Mouse (Mus musculus): ENCODE measurements around the gene Ccdc89.

The Ccdc89 gene

DNA sequence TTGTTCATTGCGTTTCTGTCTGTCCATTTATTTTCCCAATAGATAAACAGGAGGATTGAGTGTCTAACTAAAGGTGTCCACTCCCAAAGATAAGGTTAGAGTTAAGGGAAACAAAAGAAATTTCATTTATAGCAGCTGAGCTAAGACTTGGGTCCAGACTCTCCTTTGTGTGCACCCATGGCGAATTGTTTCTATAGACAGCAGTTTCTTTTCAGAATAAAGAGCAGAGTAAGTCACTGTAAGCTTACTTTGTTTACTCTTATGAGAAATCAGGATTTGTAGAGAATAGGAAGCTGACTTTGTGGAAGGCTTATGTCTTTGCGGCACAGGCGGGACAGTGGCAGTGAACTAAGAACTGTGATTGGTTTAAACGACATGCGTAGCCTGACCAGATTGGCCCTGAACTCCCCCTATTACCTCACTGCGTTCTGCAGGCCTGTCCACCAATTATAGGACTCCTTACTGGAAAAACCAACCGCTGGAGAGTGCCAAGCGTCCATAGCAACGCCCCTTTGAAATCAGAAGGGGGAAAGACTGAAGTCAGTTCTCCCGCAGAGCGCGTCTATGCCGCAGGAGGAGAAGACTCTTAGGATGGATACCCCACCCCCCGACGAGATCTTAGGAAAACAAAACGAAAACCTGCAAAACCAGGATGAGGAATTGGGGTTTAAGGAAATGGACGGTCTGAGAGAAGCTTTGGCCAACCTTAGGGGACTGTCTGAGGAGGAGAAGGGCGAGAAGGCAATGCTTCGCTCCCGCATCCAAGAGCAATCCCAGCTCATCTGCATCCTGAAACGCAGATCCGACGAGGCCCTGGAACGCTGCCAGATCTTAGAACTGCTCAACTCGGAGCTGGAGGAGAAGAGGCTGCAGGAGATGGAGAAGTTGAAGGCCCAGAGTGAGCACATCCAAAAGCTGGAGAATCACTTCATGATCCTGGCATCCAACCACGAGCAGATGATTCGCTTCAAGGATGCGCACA is at the start of gene Ccdc89:
Ccdc89 (plus strand) TSS at position 558 of the 982 bp plus-strand sequence.
- DNase-seq (ENCODE audit: low spot score): peak; percentile 66

DNA sequence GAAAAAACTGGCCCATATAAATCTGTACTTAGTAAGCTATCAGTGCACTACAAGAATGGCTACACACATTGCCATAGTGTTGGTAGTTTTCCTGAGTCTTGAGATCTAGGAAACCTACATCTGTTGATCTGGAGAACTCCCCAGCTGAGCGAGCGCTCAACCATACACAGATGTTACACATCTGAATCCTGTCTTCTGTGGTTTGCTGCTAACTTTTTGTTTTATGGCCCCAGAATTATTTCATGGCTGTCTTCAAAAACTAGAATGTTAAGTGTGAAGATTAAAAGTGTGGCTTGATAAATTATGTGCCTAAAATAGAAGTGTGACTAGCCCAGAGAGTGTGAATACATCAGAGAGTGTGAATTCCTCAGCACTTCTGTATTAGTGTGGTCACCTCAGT is 42.0 kb upstream of the Ccdc89 start:
- DNase-seq (ENCODE audit: low spot score): no peak

DNA sequence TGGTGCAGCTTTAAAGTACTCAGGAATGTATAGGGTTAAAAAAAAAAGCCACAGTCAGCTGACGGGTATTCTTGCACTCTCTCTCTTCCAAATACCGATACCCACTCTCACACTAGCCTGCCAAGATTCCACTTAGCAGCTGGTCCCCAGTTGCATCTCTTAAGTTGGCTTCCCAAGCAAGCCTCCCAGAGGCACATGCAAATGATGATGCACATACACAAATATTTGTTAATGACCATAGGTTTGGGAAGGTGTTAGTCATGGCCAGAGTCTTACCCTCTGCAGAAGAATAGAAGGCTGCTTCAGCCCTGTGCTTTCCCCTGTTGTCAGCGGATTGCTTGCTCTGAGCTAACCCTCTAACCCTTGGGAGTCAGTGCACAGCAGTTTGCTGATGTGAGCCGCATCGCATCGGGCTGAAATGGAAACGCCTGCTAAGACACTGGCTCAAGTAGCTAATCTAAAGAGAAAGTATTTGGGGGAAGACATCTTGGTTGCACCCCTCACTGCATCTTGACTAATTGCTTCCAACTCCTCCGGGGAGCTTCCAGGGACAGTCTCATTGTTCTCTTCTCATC is 39.4 kb upstream of the Ccdc89 start:
- DNase-seq (ENCODE audit: low spot score): no peak

DNA sequence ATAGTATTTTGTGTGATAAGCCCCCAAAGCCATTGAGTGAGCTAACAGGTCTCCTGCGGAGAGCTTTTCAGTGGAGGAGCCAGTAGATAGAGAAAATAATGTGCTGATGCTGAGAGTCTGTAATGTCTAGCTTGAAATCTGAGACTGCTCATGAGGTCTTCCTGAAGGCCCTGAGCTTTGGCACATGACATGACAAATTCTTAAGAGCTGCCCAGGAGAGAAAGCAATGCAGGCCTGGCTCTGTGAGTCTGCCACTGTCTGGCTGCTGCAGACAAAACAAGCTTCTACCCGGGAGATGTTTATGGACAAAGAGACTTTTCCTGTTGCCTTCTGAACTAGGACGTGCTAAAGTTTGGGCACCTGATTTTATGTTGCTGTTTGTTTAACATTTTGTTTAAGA is 36.6 kb upstream of the Ccdc89 start:
- peak; percentile 29 for DNase-seq (ENCODE audit: low spot score)

DNA sequence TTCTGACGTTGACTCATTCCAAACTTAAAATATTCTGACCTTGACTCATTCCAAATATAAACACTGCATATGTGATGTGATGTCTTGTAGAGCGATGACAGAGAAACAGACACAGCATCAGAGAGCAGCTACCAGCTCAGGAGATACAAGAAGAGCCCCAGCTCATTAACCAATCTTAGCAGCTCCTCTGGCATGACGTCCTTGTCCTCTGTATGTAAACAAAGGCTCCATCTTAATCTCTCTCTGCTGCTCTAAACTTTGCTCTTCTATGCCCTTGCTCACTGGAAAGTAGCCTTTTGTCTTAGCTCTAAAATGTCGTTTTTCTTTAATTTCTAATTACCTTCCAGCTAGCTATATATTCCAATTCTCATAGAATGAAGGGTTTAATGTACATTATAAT is 31.3 kb upstream of the Ccdc89 start:
- DNase-seq (ENCODE audit: low spot score): no peak

DNA sequence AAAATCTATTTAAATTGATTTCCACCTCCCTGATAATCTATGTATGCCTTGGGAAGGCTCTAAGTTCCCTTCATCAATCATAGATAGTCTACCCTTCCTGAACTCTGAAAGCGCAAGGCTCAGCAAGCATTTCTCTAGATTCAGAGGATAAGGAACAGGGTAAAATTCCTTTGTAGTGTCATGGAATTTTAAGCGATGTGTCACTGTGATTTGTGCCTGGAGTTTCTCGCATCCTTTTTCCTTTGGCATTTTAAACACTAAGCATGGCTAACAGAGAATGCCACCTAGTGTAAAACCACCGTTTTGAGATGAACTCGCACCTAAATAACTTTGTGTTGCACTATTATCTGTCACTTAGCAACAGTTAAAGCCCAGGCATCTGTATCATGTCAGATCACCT is 30.4 kb upstream of the Ccdc89 start:
- DNase-seq (ENCODE audit: low spot score): no peak

DNA sequence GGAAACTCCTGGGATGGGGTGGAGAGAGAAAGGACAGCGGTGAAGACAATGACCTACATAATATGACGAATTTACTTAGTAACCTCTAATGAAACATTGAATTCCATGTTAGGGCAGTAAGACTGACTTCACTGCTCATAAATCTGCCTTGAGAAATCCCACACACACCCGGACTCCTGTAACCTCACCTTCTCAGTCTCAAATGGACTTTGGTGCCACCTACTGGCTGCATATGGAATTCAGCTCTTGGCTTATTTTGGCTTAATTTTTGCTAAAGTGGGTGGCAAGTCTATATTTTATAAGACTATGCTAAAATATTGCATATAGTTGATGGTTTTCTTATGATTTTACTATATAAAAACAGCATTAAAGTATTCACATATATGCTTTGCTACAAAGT is 16.4 kb upstream of the Ccdc89 start:
- DNase-seq (ENCODE audit: low spot score): peak; percentile 40

DNA sequence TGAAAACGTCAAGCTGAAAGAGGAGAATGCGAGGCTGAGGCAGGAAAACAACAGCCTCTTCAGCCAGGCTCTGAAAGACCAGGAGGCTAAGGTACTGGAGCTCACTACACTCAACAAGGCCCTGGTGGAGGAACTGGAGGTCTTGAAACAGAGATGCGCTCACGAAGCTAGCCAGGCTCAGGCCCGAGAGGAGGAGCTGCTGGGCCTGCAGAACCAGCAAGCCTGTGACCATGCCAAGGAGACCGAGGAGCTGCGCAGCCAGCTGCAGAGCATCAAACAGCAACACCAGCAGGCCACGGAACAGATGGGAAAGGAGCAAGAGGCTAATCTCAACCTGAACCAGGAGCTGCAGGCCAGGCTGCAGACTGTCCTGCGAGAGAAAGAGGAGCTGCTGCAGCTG is 629 bp downstream of the Ccdc89 start:
- peak; percentile 14 for DNase-seq (ENCODE audit: low spot score)

DNA sequence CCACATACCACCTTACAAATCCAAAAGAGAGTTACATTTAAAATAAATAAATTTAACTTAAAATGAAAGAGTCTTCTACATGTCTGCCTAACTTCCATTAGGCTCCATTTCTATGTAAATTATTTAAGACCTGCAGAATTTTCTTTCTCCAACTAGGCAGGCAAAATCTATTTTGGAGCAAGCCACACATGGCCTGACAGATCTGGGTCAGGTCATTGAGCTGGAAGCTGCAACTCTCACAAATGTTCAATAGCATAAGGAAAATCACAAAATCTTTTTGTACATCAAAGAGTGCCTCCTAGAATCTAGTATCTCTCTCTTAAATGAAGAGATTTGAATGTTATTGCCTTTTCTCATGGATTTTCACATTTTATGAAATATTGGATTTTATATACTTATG is 5.8 kb downstream of the Ccdc89 start:
- no peak for DNase-seq (ENCODE audit: low spot score)

DNA sequence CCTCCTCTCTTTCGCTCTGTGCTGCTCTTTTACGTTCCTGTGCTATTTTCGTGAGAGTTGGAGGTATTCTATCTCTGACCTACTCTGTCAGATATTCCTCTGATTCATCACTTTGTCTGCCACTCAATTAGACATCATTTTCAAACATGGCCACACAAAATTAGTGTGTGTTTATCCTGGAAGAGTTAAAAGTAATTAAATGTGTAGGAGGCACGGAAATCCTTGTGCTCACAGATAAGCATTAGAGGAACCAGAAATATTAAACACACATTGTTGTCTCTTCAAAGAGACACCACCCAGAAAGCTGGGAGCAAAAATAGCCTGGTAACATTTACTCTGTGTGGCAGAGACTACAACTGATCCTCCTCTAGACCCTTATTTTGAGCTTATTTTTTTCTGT is 13.7 kb downstream of the Ccdc89 start:
- no peak for DNase-seq (ENCODE audit: low spot score)

DNA sequence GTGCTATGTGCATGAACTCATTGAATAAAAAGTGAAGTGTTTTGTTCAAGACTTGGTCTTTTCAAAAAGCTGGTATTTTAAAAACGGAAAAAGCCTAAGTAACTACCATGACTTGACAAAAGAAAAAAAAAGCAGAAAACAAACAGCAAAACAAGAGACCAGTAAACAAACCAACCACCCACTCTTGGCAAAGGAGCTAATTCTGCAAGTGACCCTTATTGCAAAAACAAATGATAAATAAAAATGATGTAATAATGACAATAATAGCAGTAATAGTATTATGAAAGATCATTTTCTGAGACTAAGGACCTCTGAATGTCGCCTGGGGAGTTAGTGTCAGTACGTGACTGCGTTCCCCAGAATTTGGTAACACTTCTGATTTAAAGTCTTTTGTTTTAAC is 15.7 kb downstream of the Ccdc89 start:
- DNase-seq (ENCODE audit: low spot score): no peak

DNA sequence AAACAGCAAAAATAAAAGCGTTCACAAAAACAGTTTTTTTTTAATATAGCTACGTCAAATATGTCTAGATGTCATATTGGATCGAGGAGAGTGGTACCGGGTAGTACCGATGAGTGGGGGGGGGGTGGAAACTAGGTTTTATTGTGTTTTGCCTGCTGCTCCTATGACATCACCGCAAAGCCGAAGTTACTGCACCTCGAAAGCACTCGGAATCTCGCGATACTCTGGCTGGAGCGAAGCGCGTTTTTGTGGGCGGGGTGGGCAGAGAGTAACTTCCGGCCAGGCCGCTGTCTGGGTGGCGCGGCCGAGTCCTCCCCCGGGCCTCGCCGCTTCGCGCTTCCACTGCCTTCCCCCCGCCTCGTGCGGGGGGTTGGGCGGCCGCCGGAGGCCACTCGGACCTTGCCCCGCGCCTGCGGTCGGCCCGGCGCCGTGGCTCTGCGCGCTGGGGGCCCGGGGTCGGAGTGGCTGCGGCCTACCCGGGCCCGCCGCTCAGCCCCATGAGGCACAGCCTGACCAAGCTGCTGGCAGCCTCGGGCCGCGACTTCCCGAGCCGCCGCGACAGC is 16.2 kb downstream of the Ccdc89 start, which contains the start of gene Crebzf:
Crebzf (plus strand) TSS at position 212 of the 563 bp plus-strand sequence.
- peak; percentile 94 for DNase-seq (ENCODE audit: low spot score)

DNA sequence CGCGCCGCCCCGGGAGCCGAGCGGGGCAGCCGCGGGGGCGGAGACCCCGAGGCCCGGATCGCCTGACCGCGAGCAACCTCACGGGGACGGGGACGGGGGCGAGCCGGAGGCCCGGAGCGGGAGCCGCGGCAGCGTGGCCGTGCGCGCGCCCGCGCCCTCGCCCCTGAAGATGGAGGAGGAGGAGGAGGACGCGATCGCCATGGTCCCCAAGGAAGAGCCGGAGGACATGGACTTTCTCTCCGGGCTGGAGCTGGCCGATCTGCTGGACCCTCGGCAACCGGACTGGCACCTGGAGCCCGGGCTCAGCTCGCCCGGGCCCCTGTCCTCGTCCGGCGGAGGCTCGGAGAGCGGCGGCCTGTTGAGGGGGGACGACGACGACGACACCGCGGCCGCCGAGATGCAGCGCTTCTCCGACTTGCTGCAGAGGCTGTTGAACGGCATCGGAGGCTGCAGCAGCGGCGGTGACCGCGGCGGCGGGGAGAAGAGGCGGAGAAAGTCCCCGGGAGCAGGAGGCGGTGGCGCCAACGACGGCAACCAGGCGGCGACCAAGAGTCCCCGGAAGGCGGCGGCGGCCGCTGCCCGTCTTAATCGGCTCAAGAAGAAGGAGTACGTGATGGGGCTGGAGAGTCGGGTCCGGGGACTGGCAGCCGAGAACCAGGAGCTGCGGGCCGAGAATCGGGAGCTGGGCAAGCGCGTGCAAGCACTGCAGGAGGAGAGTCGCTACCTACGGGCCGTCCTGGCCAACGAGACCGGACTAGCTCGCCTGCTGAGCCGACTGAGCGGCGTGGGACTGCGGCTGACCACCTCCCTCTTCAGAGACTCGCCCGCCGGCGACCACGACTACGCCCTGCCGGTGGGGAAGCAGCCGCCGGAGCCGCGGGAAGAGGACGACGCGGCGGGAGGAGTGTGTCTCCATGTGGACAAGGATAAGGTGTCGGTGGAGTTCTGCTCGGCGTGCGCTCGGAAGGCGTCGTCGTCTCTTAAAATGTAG is 17.0 kb downstream of the Ccdc89 start:
- peak; percentile 77 for DNase-seq (ENCODE audit: low spot score)

DNA sequence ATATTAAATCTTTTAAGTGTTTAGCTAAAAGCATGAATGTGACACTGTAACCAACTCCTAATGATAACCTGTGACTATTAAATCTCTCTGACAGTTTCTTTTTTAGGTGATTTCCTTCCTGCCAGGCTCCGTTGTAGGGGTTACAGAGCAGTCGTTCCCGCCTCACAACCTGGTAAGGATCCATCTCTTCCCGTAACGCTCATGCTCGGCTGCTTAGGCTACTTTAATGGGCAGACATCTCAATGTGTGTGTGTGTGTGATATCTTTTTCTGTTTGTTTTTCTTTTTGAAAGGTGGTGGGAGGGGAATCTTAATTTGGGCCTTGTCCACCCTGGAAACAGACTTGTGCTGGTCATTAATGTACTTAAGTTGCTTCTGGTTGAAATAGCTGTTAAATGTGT is 17.8 kb downstream of the Ccdc89 start:
- no peak for DNase-seq (ENCODE audit: low spot score)

DNA sequence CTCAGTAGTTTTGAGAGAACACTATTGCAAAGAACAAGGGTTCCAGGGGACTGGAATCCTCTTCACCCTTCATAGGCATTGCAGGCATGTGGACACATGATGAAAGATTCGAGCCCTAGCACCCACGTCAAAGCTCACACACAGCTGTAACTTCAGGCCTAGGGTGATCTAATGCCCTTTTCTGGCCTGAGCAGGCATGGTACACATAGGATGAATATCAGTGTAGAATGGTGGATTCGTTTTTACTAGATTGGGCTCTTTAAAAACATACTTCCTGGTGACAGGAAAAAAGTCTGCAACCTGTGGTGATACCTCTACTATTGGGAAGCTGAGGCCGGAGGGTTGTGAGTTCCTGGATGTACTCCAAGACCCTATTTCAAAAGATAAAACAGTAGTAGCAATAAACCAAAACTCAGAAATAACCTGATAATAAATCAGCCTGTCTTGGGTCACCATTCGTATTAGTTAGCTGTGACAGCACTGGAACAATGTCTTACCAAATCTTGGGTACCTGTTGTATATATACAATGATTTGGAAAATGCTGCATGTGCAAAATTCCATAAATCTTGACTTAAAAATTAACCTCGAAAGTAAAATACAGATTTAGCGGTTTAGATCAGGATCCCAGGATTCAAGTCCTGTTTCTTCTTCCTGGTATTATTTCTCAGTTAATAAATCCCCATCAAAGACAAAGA is 29.9 kb downstream of the Ccdc89 start:
- no peak for DNase-seq (ENCODE audit: low spot score)

DNA sequence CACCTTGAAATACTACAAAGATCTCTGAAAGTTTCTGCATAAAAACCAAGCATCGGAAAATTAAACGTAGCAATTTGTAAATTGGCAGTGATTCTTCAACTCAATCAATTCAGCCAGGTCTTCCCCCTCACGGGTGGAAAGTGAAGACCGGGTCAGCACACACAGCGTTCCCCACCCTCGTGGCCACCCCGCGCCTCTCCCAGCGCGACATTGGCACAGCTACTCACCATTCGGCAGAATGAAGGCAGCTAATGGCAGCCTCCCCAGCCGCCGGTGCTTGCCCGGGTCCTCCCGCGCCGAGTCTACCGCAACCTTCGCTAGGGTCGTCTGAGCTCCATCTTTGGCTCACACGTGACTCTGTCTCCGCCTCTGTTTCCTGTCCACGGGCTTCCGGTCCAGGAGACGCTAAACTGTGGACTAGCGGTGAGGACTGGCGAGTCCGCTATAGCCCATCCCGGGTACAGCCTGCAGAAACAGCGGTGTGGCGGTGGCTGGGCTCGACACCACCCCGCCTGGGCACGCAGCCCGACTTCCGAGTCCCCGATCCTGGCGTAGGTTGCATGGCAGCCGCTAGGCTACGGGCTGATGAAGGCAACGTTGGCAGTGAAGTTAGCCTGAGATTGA is 30.6 kb downstream of the Ccdc89 start, which contains the start of gene Tmem126a:
Tmem126a (minus strand) TSS at position 385 of the 624 bp plus-strand sequence.
- peak; percentile 82 for DNase-seq (ENCODE audit: low spot score)

DNA sequence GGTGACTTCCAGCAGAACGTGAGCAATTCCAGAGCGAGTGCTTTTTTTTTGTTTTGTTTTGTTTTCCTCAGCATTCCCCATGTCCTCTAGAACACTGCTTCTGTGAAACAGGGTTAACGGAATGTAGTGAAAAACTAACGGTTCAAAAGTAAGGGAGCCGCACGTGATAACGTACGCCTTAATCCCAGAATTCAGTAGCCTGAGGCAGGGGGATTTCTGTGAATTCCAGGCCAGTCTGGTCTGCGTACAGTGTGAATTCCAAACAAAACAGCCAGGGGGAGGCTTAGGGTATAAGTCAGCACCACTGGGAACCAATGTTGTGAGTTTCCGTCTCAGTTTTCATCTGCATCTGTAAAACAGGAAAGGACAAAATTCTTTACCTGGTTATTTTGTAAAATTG is 31.1 kb downstream of the Ccdc89 start:
- DNase-seq (ENCODE audit: low spot score): peak; percentile 4

DNA sequence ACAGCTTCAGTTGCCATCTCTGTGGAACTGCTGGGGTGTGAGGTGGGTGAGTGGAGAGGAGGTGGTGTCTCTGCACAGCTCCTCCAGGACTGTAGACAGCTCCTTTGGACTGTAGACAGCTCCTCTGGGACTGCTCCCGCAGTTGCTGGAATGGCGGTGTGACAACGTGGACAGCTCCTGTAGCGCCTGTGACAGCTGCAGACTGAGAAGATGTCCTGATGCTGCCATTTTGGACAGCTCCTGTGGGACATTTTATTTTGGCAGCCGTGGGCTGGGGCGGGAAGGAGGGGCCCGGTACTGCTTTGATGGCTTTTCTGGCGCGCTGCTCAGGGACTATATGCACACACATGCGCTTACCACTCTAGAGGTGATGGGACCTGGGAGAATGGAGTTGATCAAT is 34.0 kb downstream of the Ccdc89 start:
- peak; percentile 21 for DNase-seq (ENCODE audit: low spot score)

DNA sequence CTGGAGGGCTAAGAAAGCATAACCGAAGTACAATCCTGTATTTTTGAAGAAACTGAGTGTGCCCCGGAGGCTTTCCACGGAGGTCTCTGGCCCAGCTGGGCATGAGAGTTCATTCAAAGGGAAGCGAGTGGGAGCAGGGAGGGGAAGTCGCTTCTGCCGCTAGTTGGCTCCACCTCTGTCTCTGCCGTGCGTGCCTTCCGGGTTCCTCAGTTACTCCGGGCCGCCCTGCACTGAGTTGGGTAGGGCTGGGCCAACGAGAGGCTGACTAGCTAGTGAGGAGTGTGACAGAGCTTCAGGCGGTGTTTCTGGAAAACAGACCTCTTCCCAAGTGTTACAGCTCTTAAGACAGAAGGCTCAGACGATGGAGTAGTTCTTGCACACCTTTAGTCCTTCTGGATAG is 34.6 kb downstream of the Ccdc89 start:
- DNase-seq (ENCODE audit: low spot score): peak; percentile 21

DNA sequence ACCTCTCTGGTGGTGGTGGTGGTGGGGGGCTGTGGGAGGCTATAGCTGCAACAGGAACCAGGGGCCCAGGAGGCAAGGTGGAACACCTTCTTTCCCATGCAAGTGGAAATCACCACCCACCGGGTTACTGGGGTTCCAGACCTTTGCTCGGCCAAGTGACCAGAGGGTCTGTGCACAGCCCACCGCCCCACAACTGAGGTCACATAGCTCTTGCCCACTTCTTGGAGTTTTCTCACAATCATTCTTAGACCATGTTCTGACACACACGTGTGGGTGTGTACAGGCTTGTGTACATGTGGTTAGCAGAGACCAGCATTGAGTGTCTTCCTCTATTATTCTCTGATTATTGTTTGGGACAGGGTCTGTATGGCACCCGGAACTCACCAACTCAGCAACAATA is 35.1 kb downstream of the Ccdc89 start:
- no peak for DNase-seq (ENCODE audit: low spot score)

DNA sequence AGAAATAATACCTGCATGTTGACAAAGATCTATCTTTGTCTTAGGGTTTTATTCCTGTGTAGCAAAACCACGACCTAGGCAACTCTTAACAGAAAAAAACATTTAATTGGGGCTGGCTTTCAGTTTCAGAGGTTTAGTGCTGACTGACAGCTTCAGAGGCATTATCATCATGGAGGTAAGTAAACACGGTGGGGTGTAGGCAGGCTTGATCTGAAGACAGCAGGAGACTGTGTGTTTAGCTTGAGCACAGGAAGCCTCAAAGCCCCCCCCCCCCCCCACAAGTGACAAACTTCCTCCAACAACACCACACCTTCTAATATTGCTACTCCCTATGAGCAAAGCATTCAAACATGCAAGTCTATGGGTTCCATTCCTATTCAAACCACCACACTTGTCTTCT is 47.1 kb downstream of the Ccdc89 start:
- no peak for DNase-seq (ENCODE audit: low spot score)

Data from ovary, postnatal 36 days (tissue).